Mouse (Mus musculus) erythroblast, adult 5-6 weeks (primary cell): Measurements from ENCODE around the gene Lsm4. TPM values are rescaled to one million over a fixed set of nuclear protein-coding genes. Genes with fewer than 3 reads are reported as not detected.

Source experiments
- ATAC-seq: replicated peaks from 2 replicates; pipeline ENCODE4 v1.8.0; 2016; ENCODE audit warnings: moderate number of reproducible peaks, mild to moderate bottlenecking, moderate TSS enrichment, inconsistent platforms; ENCODE audit not compliant: poor library complexity, low FRiP score, severe bottlenecking
- total RNA-seq, 2 experiments: library from RNA; stranded (forward) in 1 of 2; stranded (reverse) in 1 of 2; fragments of 150-400 nt in 1 of 2; fragments of 200-764, 138-1000 nt in 1 of 2; gene quantifications; 2 replicates each; pipeline versions ENCODE4 v1.2.3 to v1.2.4; 2015 to 2017; ENCODE audit warnings: low replicate concordance in 2 of 2

Gene Lsm4
- total RNA-seq, 2 experiments from 2014 or later, result 26.2 to 41.1 TPM

- no peak for ATAC-seq
Observed at GRCm38 (mm10) chr8:70647343-70648163, 25.5 kb upstream of the Lsm4 start.

- ATAC-seq, result no peak
Observed at GRCm38 (mm10) chr8:70648164-70648442, 24.9 kb upstream of the Lsm4 start.

GRCm38 (mm10) chr8:70648921-70649320 is 24.1 kb upstream of the Lsm4 start:
- no peak for ATAC-seq

GRCm38 (mm10) chr8:70649324-70649723 is 23.7 kb upstream of the Lsm4 start:
- ATAC-seq, result peak; percentile 24; the same call in 1 of the 2 replicates

GRCm38 (mm10) chr8:70650351-70650750 is 22.7 kb upstream of the Lsm4 start:
- no peak for ATAC-seq

- ATAC-seq, result no peak
Observed at GRCm38 (mm10) chr8:70653226-70653625, 19.8 kb upstream of the Lsm4 start.

GRCm38 (mm10) chr8:70654121-70654520 is 18.9 kb upstream of the Lsm4 start:
- ATAC-seq, result no peak

- ATAC-seq, result no peak
Observed at GRCm38 (mm10) chr8:70655469-70655868, 17.6 kb upstream of the Lsm4 start.

- no peak for ATAC-seq
Observed at GRCm38 (mm10) chr8:70656193-70656790, 16.8 kb upstream of the Lsm4 start.

GRCm38 (mm10) chr8:70657214-70657613 is 15.8 kb upstream of the Lsm4 start:
- ATAC-seq, result no peak

GRCm38 (mm10) chr8:70657739-70658138 is 15.3 kb upstream of the Lsm4 start:
- no peak for ATAC-seq

GRCm38 (mm10) chr8:70658897-70659603 is 14.0 kb upstream of the Lsm4 start:
- ATAC-seq, result peak; percentile 48

- peak; percentile 68 for ATAC-seq
Observed at GRCm38 (mm10) chr8:70659604-70660272, 13.3 kb upstream of the Lsm4 start.

- 0 out of 2 replicates have a peak, but pooled peaks have one; percentile 13 for ATAC-seq
Observed at GRCm38 (mm10) chr8:70660273-70660725, 12.7 kb upstream of the Lsm4 start, which contains the start of gene Pgpep1. Pgpep1 (minus strand) TSS chr8:70660388.

- ATAC-seq, result no peak
Observed at GRCm38 (mm10) chr8:70663691-70664090, 9.4 kb upstream of the Lsm4 start.

GRCm38 (mm10) chr8:70664631-70665030 is 8.4 kb upstream of the Lsm4 start:
- no peak for ATAC-seq

GRCm38 (mm10) chr8:70665599-70665998 is 7.4 kb upstream of the Lsm4 start:
- no peak for ATAC-seq

- ATAC-seq, result peak; percentile 75
Observed at GRCm38 (mm10) chr8:70667071-70667470, 6.0 kb upstream of the Lsm4 start.

- ATAC-seq, result no peak
Observed at GRCm38 (mm10) chr8:70671615-70672324, 1.3 kb upstream of the Lsm4 start.
